Mouse (Mus musculus): ENCODE results near the gene Entpd4b. TPM values are rescaled to one million over a fixed set of nuclear protein-coding genes. Genes with fewer than 3 reads are reported as not detected.
"Not testable (repeated sequence)": the region's sequence is repeated elsewhere in the genome, so short reads cannot be mapped to it uniquely, and the experiment has no call there.

Entpd4b gene
- polyA plus RNA-seq (2014; fragmentation: Nextera tagmentation; extraction: Ambion mirVana), result 10.4 and 16.7 TPM in 2 replicates

DNA sequence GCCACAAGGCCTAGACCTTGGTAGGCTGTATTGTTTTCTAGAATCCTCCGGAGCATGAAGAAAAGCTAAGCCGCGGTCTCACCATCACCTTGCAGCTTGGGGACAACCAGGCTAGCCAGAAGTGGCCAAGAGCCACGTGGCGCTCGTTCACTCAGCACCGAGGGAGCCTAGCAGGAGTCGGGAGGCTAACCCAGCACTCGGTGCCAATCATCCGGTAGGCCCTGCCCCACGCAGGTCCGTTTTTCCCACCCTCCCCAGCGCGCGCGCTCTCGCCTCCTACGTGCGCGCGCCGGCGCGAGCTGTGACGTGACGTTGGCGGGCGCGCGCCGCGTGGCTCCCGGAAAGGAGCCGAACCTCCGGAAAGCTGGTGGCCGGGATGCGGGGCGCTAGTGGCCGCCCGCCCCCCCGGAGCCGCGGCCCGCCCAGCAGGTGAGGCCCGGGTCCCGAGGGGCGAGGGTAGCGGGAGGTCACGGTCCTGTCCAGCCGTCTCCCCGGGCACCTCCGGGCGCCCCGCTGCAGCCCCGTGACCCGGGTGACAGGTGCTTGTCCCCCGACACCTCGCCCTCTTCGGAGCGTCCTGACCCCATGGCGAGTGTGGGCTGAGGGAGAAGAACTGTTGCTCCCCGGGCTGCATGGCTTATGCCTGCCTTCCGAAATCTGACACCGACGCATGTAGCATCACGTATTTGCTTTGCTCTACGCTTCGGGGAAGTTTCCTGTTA is at the start of gene Entpd4b:
TSS of gene Entpd4b (plus strand) at position 315 of the 722 bp plus-strand sequence.
- H3K9ac ChIP-seq (ENCODE audit: low read depth, low read length), result not testable (repeated sequence)

DNA sequence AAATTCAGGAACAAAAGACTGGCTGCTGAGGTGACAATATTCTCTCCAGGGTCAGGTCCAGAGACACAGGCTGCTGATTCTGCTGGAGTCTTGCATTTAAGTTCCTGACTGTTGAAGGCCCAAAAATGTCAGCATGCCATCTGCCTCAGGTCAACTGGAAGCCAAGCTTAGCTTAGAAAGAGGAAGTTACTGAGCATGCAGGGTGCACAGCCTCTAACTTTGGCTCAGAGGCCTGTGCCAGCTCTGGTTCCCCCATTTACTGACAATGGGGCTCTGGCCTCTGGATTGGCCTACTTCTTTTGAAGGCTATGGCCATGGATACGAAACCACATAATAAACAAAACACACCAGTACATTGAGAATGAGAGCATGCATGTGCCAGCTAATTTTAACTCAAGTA is 48.2 kb upstream of the Entpd4b start:
- ATAC-seq (ENCODE audit: low FRiP score, low TSS enrichment); H3K9ac ChIP-seq (ENCODE audit: low read depth, low read length); H3K27me3 ChIP-seq (ENCODE audit: control insufficient read depth, insufficient read depth, low read length); H3K4me1 ChIP-seq (ENCODE audit: control insufficient read depth, insufficient read depth, low read length); H3K27ac ChIP-seq (ENCODE audit: low read depth, low read length); H3K9me3 ChIP-seq (ENCODE audit: control insufficient read depth, low read length); H3K4me3 ChIP-seq (ENCODE audit: low read length); H3K4me2 ChIP-seq (replicated peaks; ENCODE audit: low read depth, low read length); H3K36me3 ChIP-seq (ENCODE audit: control insufficient read depth, insufficient read depth, low read length): not testable (repeated sequence)
- WGBS, result no CpG with 5 or more reads among the region's 1 CpGs

More for the DNA sequence above, at the start of gene Entpd4b:
- H3K4me1 ChIP-seq (ENCODE audit: control insufficient read depth, insufficient read depth, low read length); H3K27ac ChIP-seq (ENCODE audit: low read depth, low read length); H3K4me3 ChIP-seq (ENCODE audit: low read length); H3K4me2 ChIP-seq (replicated peaks; ENCODE audit: low read depth, low read length); H3K9me3 ChIP-seq (ENCODE audit: control insufficient read depth, low read length); H3K27me3 ChIP-seq (ENCODE audit: control insufficient read depth, insufficient read depth, low read length); H3K36me3 ChIP-seq (ENCODE audit: control insufficient read depth, insufficient read depth, low read length): not testable (repeated sequence)
- no CpG with 5 or more reads among the region's 68 CpGs for WGBS
- ATAC-seq (ENCODE audit: low FRiP score, low TSS enrichment), result peak; percentile 95

DNA sequence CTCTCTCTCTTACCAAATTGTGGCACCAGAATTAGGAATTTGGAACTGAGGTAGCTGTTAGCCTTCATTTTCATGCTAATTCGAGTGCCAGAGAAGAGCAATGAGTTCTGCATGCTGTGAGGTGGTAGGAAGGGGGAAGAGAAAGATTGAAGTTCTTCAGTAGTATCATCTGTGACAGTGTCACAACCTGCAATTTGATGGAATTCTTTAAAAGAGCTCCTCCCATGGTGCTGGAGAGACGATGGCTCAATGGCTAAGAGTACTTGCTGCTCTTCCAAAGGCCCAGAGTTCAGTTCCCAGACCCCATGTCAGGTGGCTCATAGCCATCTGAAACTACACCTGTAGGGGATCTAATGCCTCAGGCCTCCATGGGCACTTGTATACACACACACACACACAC is 42.8 kb upstream of the Entpd4b start, which contains the start of gene Gm27179:
TSS of gene Gm27179 (minus strand) at position 101 of the 400 bp plus-strand sequence.
- no CpG with 5 or more reads among the region's 2 CpGs for WGBS
- not testable (repeated sequence) for H3K9ac ChIP-seq (ENCODE audit: low read depth, low read length); H3K9me3 ChIP-seq (ENCODE audit: control insufficient read depth, low read length); H3K27me3 ChIP-seq (ENCODE audit: control insufficient read depth, insufficient read depth, low read length); ATAC-seq (ENCODE audit: low FRiP score, low TSS enrichment); H3K4me1 ChIP-seq (ENCODE audit: control insufficient read depth, insufficient read depth, low read length); H3K4me3 ChIP-seq (ENCODE audit: low read length); H3K4me2 ChIP-seq (replicated peaks; ENCODE audit: low read depth, low read length); H3K27ac ChIP-seq (ENCODE audit: low read depth, low read length); H3K36me3 ChIP-seq (ENCODE audit: control insufficient read depth, insufficient read depth, low read length)

DNA sequence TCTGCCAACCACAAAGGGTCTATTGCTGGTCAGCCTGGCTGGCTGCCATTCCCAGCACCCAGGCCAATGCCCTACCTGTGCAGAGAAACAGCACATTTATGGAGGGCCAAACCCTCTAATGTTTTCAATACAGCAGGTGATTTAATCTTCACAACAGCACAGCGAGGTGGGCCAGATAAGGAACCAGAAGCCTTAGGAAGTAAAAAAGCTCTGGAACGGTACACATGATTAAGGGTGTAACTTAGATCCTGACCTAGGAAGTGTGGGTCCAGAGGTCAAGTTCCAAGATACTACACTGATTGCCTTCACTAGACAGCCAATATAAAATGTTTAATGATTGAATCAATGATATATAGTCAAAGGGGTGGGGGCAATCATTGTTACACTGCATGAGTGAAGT is 34.4 kb upstream of the Entpd4b start:
- not testable (repeated sequence) for ATAC-seq (ENCODE audit: low FRiP score, low TSS enrichment); H3K4me2 ChIP-seq (replicated peaks; ENCODE audit: low read depth, low read length); H3K9me3 ChIP-seq (ENCODE audit: control insufficient read depth, low read length); H3K4me1 ChIP-seq (ENCODE audit: control insufficient read depth, insufficient read depth, low read length); H3K27me3 ChIP-seq (ENCODE audit: control insufficient read depth, insufficient read depth, low read length); H3K27ac ChIP-seq (ENCODE audit: low read depth, low read length); H3K36me3 ChIP-seq (ENCODE audit: control insufficient read depth, insufficient read depth, low read length); H3K4me3 ChIP-seq (ENCODE audit: low read length); H3K9ac ChIP-seq (ENCODE audit: low read depth, low read length)
- WGBS, result no CpG with 5 or more reads among the region's 2 CpGs

DNA sequence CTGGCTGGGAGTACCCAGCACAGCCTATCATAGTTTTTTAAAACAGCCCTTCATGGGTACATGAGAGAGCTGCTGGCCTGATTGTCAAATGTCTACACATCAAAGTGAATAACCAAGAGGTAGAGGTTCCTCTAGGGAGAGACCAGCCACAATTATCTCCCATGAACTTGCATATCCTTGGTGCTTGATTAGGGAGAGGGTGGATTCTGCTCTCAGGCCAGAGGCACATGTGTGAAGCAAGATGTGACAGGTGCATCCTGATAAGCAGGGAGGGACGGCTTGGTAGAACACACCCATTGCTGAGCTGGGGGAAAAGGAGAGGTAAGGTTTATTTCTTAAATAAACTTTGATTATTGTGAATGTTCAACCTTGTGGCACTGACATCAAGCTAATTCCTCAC is 32.2 kb upstream of the Entpd4b start:
- WGBS, result no CpG with 5 or more reads among the region's 1 CpGs
- H3K9ac ChIP-seq (ENCODE audit: low read depth, low read length); H3K4me2 ChIP-seq (replicated peaks; ENCODE audit: low read depth, low read length); H3K27ac ChIP-seq (ENCODE audit: low read depth, low read length); ATAC-seq (ENCODE audit: low FRiP score, low TSS enrichment); H3K27me3 ChIP-seq (ENCODE audit: control insufficient read depth, insufficient read depth, low read length); H3K4me3 ChIP-seq (ENCODE audit: low read length); H3K4me1 ChIP-seq (ENCODE audit: control insufficient read depth, insufficient read depth, low read length); H3K36me3 ChIP-seq (ENCODE audit: control insufficient read depth, insufficient read depth, low read length); H3K9me3 ChIP-seq (ENCODE audit: control insufficient read depth, low read length): not testable (repeated sequence)

DNA sequence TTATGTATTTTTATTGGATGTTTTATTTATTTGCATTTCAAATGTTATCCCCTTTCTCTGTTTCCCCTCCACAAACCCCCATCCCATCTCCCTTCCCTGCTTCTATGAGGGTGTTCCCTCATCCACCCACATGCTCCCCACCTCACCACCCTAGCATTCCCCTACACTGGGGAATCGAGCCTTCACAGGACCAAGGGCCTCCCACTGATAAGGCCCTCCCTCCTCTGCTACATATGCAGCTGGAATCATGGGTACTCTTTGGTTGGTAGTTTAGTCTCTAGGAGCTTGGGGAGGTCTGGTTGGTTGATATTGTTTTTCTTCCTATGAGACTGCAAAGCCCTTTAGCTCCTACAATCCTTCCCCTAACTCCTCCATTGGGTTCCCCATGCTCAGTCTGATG is 29.0 kb upstream of the Entpd4b start:
- not testable (repeated sequence) for H3K9ac ChIP-seq (ENCODE audit: low read depth, low read length); H3K27me3 ChIP-seq (ENCODE audit: control insufficient read depth, insufficient read depth, low read length); H3K4me1 ChIP-seq (ENCODE audit: control insufficient read depth, insufficient read depth, low read length); H3K36me3 ChIP-seq (ENCODE audit: control insufficient read depth, insufficient read depth, low read length); H3K27ac ChIP-seq (ENCODE audit: low read depth, low read length); H3K4me3 ChIP-seq (ENCODE audit: low read length); H3K4me2 ChIP-seq (replicated peaks; ENCODE audit: low read depth, low read length); H3K9me3 ChIP-seq (ENCODE audit: control insufficient read depth, low read length); ATAC-seq (ENCODE audit: low FRiP score, low TSS enrichment)
- no CpG with 5 or more reads among the region's 1 CpGs for whole genome bisulfite sequencing

DNA sequence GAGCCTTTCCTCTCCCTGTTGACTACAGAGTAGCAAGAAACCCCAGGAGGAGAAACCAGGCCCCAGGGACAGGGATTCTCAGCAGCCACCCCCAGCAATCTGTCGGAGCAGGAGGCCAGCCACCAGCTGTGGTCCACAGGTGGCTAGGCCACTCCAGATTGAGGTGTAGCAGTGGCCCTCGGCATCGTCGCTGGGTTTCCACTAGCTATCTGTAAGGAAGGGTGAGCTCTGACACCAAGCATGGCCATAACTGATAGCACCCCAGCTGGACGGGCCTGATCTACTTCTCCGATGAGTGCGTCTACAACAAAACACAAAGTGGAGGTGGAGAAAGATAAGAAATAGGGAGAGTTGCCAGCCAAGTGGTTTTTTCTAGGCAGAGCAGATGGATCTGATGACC is 18.7 kb upstream of the Entpd4b start:
- ATAC-seq (ENCODE audit: low FRiP score, low TSS enrichment); H3K9me3 ChIP-seq (ENCODE audit: control insufficient read depth, low read length); H3K9ac ChIP-seq (ENCODE audit: low read depth, low read length); H3K36me3 ChIP-seq (ENCODE audit: control insufficient read depth, insufficient read depth, low read length); H3K4me3 ChIP-seq (ENCODE audit: low read length); H3K4me1 ChIP-seq (ENCODE audit: control insufficient read depth, insufficient read depth, low read length); H3K27ac ChIP-seq (ENCODE audit: low read depth, low read length); H3K4me2 ChIP-seq (replicated peaks; ENCODE audit: low read depth, low read length); H3K27me3 ChIP-seq (ENCODE audit: control insufficient read depth, insufficient read depth, low read length): not testable (repeated sequence)
- WGBS, result no CpG with 5 or more reads among the region's 7 CpGs

DNA sequence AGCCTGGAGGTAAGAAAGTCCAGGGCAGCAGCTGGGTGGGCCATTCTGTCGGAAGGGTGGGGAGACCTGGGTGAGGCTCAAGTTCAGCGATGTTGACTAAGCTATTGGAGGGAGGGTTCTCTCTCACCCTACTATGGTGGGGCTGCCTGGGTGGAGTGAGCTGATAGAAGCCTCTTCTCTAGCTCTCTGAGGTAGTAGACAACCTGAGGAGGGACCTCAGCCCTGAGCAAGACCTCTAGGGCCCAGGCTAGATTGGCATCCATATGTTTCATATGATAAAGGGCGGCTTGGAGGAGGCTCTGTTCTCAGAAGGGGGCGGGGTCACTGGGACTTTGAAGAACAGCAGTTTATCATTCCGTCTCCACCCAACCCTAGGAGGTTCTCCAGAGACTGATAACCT is 15.1 kb upstream of the Entpd4b start:
- H3K36me3 ChIP-seq (ENCODE audit: control insufficient read depth, insufficient read depth, low read length); H3K4me3 ChIP-seq (ENCODE audit: low read length); H3K9ac ChIP-seq (ENCODE audit: low read depth, low read length); H3K4me1 ChIP-seq (ENCODE audit: control insufficient read depth, insufficient read depth, low read length); H3K27ac ChIP-seq (ENCODE audit: low read depth, low read length); H3K4me2 ChIP-seq (replicated peaks; ENCODE audit: low read depth, low read length); H3K27me3 ChIP-seq (ENCODE audit: control insufficient read depth, insufficient read depth, low read length); H3K9me3 ChIP-seq (ENCODE audit: control insufficient read depth, low read length): not testable (repeated sequence)
- WGBS, result no CpG with 5 or more reads among the region's 5 CpGs
- 0 out of 2 replicates have a peak, but pooled peaks have one; percentile 9 for ATAC-seq (ENCODE audit: low FRiP score, low TSS enrichment)

DNA sequence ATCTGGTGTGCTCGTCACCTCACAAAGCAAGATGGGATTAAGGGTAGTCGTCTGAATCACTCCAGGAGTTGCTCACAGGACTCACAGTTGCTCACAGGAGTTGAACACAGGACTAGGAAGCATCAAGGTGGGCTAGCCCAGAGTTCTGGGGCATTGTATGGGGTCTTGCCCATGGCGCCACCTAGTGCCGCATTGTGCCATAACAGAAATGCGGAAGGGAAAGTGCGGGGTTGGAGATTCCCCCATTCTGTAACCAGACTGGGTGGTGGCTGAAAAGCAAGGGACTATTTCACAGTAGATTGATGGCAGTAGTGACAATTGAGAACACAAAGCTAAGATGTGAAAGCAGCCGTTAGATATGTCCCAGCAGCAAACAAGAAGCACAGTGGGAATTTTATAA is 12.5 kb upstream of the Entpd4b start:
- H3K4me1 ChIP-seq (ENCODE audit: control insufficient read depth, insufficient read depth, low read length); H3K4me3 ChIP-seq (ENCODE audit: low read length); H3K9me3 ChIP-seq (ENCODE audit: control insufficient read depth, low read length); H3K36me3 ChIP-seq (ENCODE audit: control insufficient read depth, insufficient read depth, low read length); H3K4me2 ChIP-seq (replicated peaks; ENCODE audit: low read depth, low read length); H3K27me3 ChIP-seq (ENCODE audit: control insufficient read depth, insufficient read depth, low read length); H3K27ac ChIP-seq (ENCODE audit: low read depth, low read length); ATAC-seq (ENCODE audit: low FRiP score, low TSS enrichment); H3K9ac ChIP-seq (ENCODE audit: low read depth, low read length): not testable (repeated sequence)
- WGBS, result no CpG with 5 or more reads among the region's 7 CpGs
